ENCODE assay signal across 11 mouse cellular contexts in genomic region chr13:37833500-37833899, GRCm38 (mm10). TPM values are rescaled to one million over a fixed set of nuclear protein-coding genes. Genes with fewer than 3 reads are reported as not detected.
DNase-seq lines count a peak whose midpoint lies in the region; ATAC-seq and TF ChIP-seq lines count a peak whose summit lies in the region.
"Had no signal": no experiment of that assay in that cellular context is flagged by ENCODE, and none has a peak within 500 bp of the region (broad histone marks: within the 10 kb centered on the region; RNA-seq: fewer than 3 reads in every experiment).

No protein-coding gene starts in this region.

- no peaks in the 10 kb centered on the region for H3K27me3 ChIP-seq in kidney, adult 2 months (replicated peaks; ENCODE audit: control insufficient read depth, insufficient read depth, low read length)
- H3K27me3 ChIP-seq in embryonic facial prominence, embryonic 15.5 days = no peaks in the 10 kb centered on the region
- no peaks in the 10 kb centered on the region for H3K27me3 ChIP-seq in lung, postnatal 0 days (replicated peaks; ENCODE audit: insufficient read depth, low read length)
- no peaks in the 10 kb centered on the region for H3K27me3 ChIP-seq in splenic B cell, adult 2 months (ENCODE audit: control insufficient read depth, insufficient read depth, low read length, poor library complexity, severe bottlenecking)
- peaks cover 51% of the 10 kb centered on the region for H3K27me3 ChIP-seq in forebrain, embryonic 10.5 days (ENCODE audit: poor library complexity, severe bottlenecking)
- H3K27me3 ChIP-seq: limb, embryonic 13.5 days had no signal

- no peaks in the 10 kb centered on the region for H3K36me3 ChIP-seq in kidney, adult 2 months (ENCODE audit: control insufficient read depth, insufficient read depth, low read length)
- H3K36me3 ChIP-seq in embryonic facial prominence, embryonic 15.5 days = no peaks in the 10 kb centered on the region
- no peaks in the 10 kb centered on the region for H3K36me3 ChIP-seq in lung, postnatal 0 days (ENCODE audit: insufficient read depth, low read length)
- H3K36me3 ChIP-seq in splenic B cell, adult 2 months (ENCODE audit: control insufficient read depth, insufficient read depth, low read length, poor library complexity, severe bottlenecking) = no peaks in the 10 kb centered on the region
- H3K36me3 ChIP-seq in forebrain, embryonic 10.5 days (replicated peaks) = no peaks in the 10 kb centered on the region
- H3K36me3 ChIP-seq: neural tube, embryonic 12.5 days had no signal

- peak; percentile 11 for DNase-seq in kidney, adult 11 months
- DNase-seq in kidney, adult 2 months = no peak
- DNase-seq in lung, postnatal 0 days (ENCODE audit: low spot score) = peak; percentile 65
- DNase-seq in splenic B cell, adult 2 months (ENCODE audit: low read depth, low spot score) = peak; percentile 68
- no peak for DNase-seq in kidney, postnatal 14 days
- DNase-seq in forebrain, embryonic 10.5 days (ENCODE audit: extremely low spot score, low spot score) = no peak
- no peak for DNase-seq in kidney, adult 18-20 months
- DNase-seq: thymus, adult 2 months had no signal

- no peak for TF ChIP-seq CTCF in kidney, adult 2 months (conservative IDR thresholded peaks at IDR 0.05; ENCODE audit: insufficient read depth, insufficient read length, low read depth, low read length)
- peak; percentile 40 for TF ChIP-seq CTCF in lung, postnatal 0 days (IDR thresholded peaks at IDR 0.05)

- H3K4me3 ChIP-seq in kidney, adult 2 months (ENCODE audit: insufficient read depth, low read depth, low read length) = no peak overlapping the region
- H3K4me3 ChIP-seq in embryonic facial prominence, embryonic 15.5 days (replicated peaks) = no peak overlapping the region
- H3K4me3 ChIP-seq in lung, postnatal 0 days (ENCODE audit: low read depth, low read length) = no peak overlapping the region
- no peak overlapping the region for H3K4me3 ChIP-seq in forebrain, embryonic 10.5 days
- H3K4me3 ChIP-seq: limb, embryonic 13.5 days; neural tube, embryonic 12.5 days had no signal

- no peak overlapping the region for H3K9ac ChIP-seq in embryonic facial prominence, embryonic 15.5 days
- no peak overlapping the region for H3K9ac ChIP-seq in lung, postnatal 0 days (replicated peaks; ENCODE audit: low read depth)
- H3K9ac ChIP-seq: limb, embryonic 13.5 days; neural tube, embryonic 12.5 days had no signal

- H3K27ac ChIP-seq in kidney, adult 2 months (ENCODE audit: insufficient read depth, low read depth, low read length) = no peak overlapping the region
- 0 out of 2 replicates have a peak overlapping the region, but pooled peaks have one; percentile 34 for H3K27ac ChIP-seq in embryonic facial prominence, embryonic 15.5 days (replicated peaks)
- H3K27ac ChIP-seq in lung, postnatal 0 days (ENCODE audit: low read length) = peak overlapping the region; percentile 80
- H3K27ac ChIP-seq in forebrain, embryonic 10.5 days = no peak overlapping the region
- H3K27ac ChIP-seq: limb, embryonic 13.5 days; neural tube, embryonic 12.5 days had no signal

- H3K4me2 ChIP-seq in embryonic facial prominence, embryonic 15.5 days (replicated peaks) = no peak overlapping the region
- peak overlapping the region; percentile 14; the same call in 1 of the 2 replicates for H3K4me2 ChIP-seq in lung, postnatal 0 days (replicated peaks; ENCODE audit: low read depth, low read length)
- H3K4me2 ChIP-seq: limb, embryonic 13.5 days; neural tube, embryonic 12.5 days had no signal

- WGBS in kidney, adult 2 months = 62% methylated on average over 8 of the region's 8 CpGs
- WGBS in embryonic facial prominence, embryonic 15.5 days = 62% methylated on average over 8 of the region's 8 CpGs
- 34% methylated on average over 8 of the region's 8 CpGs for WGBS in lung, postnatal 0 days
- 68% methylated on average over 8 of the region's 8 CpGs for WGBS in forebrain, embryonic 10.5 days

- no peaks in the 10 kb centered on the region for H3K9me3 ChIP-seq in embryonic facial prominence, embryonic 15.5 days (replicated peaks)
- no peaks in the 10 kb centered on the region for H3K9me3 ChIP-seq in lung, postnatal 0 days (ENCODE audit: low read length)
- H3K9me3 ChIP-seq in forebrain, embryonic 10.5 days = no peaks in the 10 kb centered on the region
- H3K9me3 ChIP-seq: limb, embryonic 13.5 days; neural tube, embryonic 12.5 days had no signal

- no peak for TF ChIP-seq POLR2A in kidney, adult 2 months (IDR thresholded peaks at IDR 0.05; ENCODE audit: low read depth, low read length)

- ATAC-seq in embryonic facial prominence, embryonic 15.5 days (ENCODE audit: insufficient number of reproducible peaks, low FRiP score, low TSS enrichment, low read depth) = no peak
- peak; percentile 56 for ATAC-seq in lung, postnatal 0 days

- H3K4me1 ChIP-seq in kidney, adult 2 months (ENCODE audit: control insufficient read depth, insufficient read depth, low read length) = peaks cover 28% of the 10 kb centered on the region
- peaks cover 54% of the 10 kb centered on the region for H3K4me1 ChIP-seq in embryonic facial prominence, embryonic 15.5 days
- H3K4me1 ChIP-seq in lung, postnatal 0 days (ENCODE audit: insufficient read depth, low read depth, low read length) = peaks cover 25% of the 10 kb centered on the region; the same call in 1 of the 2 replicates
- H3K4me1 ChIP-seq in forebrain, embryonic 10.5 days = peaks cover 54% of the 10 kb centered on the region

- 0 out of 2 replicates have a peak, but pooled peaks have one; percentile 14 for TF ChIP-seq EP300 in lung, postnatal 0 days (IDR thresholded peaks at IDR 0.05)

RNA-seq across cellular contexts. Expression of gene Rreb1, which starts 55.3 kb away (rescaled TPM):
- 16.7 and 18.3 TPM in 2 replicates for polyA plus RNA-seq in kidney, adult 2 months (2012; rRNA removed)
- 14.4 and 14.8 TPM in 2 replicates for polyA plus RNA-seq in embryonic facial prominence, embryonic 15.5 days (2015; fragmentation: Nextera tagmentation; extraction: Ambion mirVana)
- 10.0 and 11.2 TPM in 2 replicates for polyA plus RNA-seq in lung, postnatal 0 days (2015; fragmentation: Nextera tagmentation; extraction: Ambion mirVana)
- 5.5 and 6.6 TPM in 2 replicates for polyA plus RNA-seq in forebrain, embryonic 10.5 days (2016; fragmentation: Nextera tagmentation; extraction: Ambion mirVana)

Comparison
In these comparisons a context has a peak if more than half of its experiments do, and no peak if none do; other contexts are left out.
1. DNase-seq: peak in kidney, adult 11 months (single experiment), lung, postnatal 0 days (single experiment) and splenic B cell, adult 2 months (single experiment); none in kidney, adult 2 months (single experiment), kidney, postnatal 14 days (single experiment), forebrain, embryonic 10.5 days (single experiment) and kidney, adult 18-20 months (single experiment).
2. H3K27ac ChIP-seq: peak in embryonic facial prominence, embryonic 15.5 days (single experiment) and lung, postnatal 0 days (single experiment); none in kidney, adult 2 months (single experiment) and forebrain, embryonic 10.5 days (single experiment).